Mouse (Mus musculus) embryonic facial prominence, embryonic 12.5 days (tissue): ENCODE measurements around the gene Ntmt1. TPM values are rescaled to one million over a fixed set of nuclear protein-coding genes. Genes with fewer than 3 reads are reported as not detected.

Experiments used
- ATAC-seq: fragments of 200-750 bp; cut with Nextera tagmentation; 2 replicates; pipeline ENCODE4 v1.8.0; 2017; ENCODE audit not compliant: insufficient number of reproducible peaks, insufficient read depth, low FRiP score, low TSS enrichment
- H3K27ac ChIP-seq: fragments of 300-500 bp; sonication (generic); 2 replicates; pipeline ENCODE4 v1.5.1; 2016; ENCODE audit warnings: mild to moderate bottlenecking
- H3K27me3 ChIP-seq: fragments of 300-500 bp; sonication (generic); 2 replicates; pipeline ENCODE4 v1.6.1; 2016; ENCODE audit warnings: mild to moderate bottlenecking, moderate library complexity
- H3K36me3 ChIP-seq: fragments of 300-500 bp; sonication (generic); 2 replicates; pipeline ENCODE4 v1.6.1; 2016; ENCODE audit warnings: mild to moderate bottlenecking
- H3K4me1 ChIP-seq: fragments of 300-500 bp; sonication (generic); 2 replicates; pipeline ENCODE4 v1.6.1; 2016
- H3K4me2 ChIP-seq: fragments of 300-500 bp; sonication (generic); replicated peaks from 2 replicates; pipeline ENCODE4 v1.6.1; 2016; ENCODE audit warnings: mild to moderate bottlenecking, moderate library complexity
- H3K4me3 ChIP-seq: fragments of 300-500 bp; sonication (generic); 2 replicates; pipeline ENCODE4 v1.5.1; 2016; ENCODE audit warnings: mild to moderate bottlenecking
- H3K9ac ChIP-seq: fragments of 300-500 bp; sonication (generic); 2 replicates; pipeline ENCODE4 v1.6.1; 2016; ENCODE audit warnings: mild to moderate bottlenecking, moderate library complexity
- H3K9me3 ChIP-seq: fragments of 300-500 bp; sonication (generic); 2 replicates; pipeline ENCODE4 v1.6.1; 2016; ENCODE audit warnings: mild to moderate bottlenecking, moderate library complexity
- WGBS: fragments of 180-500 bp; shearing (Covaris S2); methylation state at CpG from one replicate; pipeline ENCODE4 v1.1.7; 2016; 5-methylcytosine and 5-hydroxymethylcytosine counted together
- polyA plus RNA-seq: library from polyadenylated mRNA; unstranded; fragments of >200 nt; fragmentation: Nextera tagmentation; extraction: Ambion mirVana; gene quantifications from 2 replicates; pipeline ENCODE4 v1.2.1, GENCODE M21; 2016

Ntmt1 gene
- polyA plus RNA-seq, 1 experiment from 2014 or later = 105 TPM

GRCm38 (mm10) chr2:30771806-30772460 lies 35.7 kb upstream of the Ntmt1 start:
- H3K4me2 ChIP-seq = peak overlapping the region; percentile 88
- WGBS = 5% methylated on average over 19 of the region's 19 CpGs
- H3K27ac ChIP-seq = peak overlapping the region; percentile 85
- H3K36me3 ChIP-seq = no peaks in the 10 kb centered on the region
- H3K27me3 ChIP-seq = no peaks in the 10 kb centered on the region
- H3K9me3 ChIP-seq = no peaks in the 10 kb centered on the region
- H3K4me3 ChIP-seq = peak overlapping the region; percentile 45
- H3K4me1 ChIP-seq = peaks cover 28% of the 10 kb centered on the region
- peak overlapping the region; percentile 65 for H3K9ac ChIP-seq
- ATAC-seq = 0 out of 2 replicates have a peak, but pooled peaks have one; percentile 28

GRCm38 (mm10) chr2:30772581-30773312 lies 34.9 kb upstream of the Ntmt1 start:
- Histone ChIP-seq H3K4me2 (0 out of 2 replicates have a peak overlapping the region, but pooled peaks have one; percentile 88), H3K9ac (no peak overlapping the region), H3K36me3 (no peaks in the 10 kb centered on the region), H3K27me3 (no peaks in the 10 kb centered on the region), H3K4me1 (peaks cover 22% of the 10 kb centered on the region), H3K4me3 (no peak overlapping the region), H3K27ac (peak overlapping the region; percentile 85), H3K9me3 (no peaks in the 10 kb centered on the region)
- no peak for ATAC-seq
- WGBS = 39% methylated on average over 15 of the region's 15 CpGs

DNA sequence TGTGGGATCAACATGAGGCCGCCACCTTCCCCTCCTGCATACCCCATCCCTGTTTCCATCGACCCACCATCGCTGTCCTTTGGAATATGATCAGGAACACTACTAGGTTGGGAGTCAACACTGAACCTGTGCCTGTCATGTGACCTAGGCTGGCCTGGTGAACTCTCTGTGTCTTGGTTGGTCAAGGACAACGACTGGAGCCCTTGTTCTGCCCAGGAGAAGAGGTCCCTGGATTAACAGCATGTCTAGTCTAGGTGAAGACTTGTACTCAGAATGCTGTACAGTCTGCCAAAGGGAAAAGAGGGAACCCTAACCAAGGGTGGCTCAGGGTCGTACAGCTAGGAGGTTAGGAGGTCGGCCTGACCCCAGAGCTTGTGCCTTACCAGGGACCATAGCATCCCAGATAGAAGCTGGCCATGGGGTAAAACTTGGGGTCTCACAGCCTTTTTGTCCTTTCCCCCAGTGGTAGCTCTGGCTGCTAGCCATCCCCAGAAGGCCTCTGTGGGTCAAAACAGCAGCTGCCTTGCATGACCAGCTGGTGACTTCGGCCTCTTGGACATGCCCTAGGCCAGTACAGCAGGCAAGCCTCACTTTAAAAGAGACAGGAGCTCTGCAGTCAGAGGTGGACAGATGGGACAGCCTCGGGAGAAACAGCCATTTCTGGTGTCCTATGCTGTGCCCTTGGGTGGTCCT lies 34.2 kb upstream of the Ntmt1 start:
- Histone ChIP-seq H3K4me3 (no peak overlapping the region), H3K36me3 (no peaks in the 10 kb centered on the region), H3K27me3 (no peaks in the 10 kb centered on the region), H3K9me3 (no peaks in the 10 kb centered on the region), H3K9ac (no peak overlapping the region), H3K4me2 (no peak overlapping the region), H3K27ac (peak overlapping the region; percentile 30; the same call in 1 of the 2 replicates), H3K4me1 (peaks cover 21% of the 10 kb centered on the region)
- WGBS = 84% methylated on average over 8 of the region's 8 CpGs
- no peak for ATAC-seq

GRCm38 (mm10) chr2:30775955-30776354 lies 31.7 kb upstream of the Ntmt1 start:
- H3K4me2 ChIP-seq = no peak overlapping the region
- H3K9me3 ChIP-seq = no peaks in the 10 kb centered on the region
- no peak for ATAC-seq
- 60% methylated on average over 3 of the region's 3 CpGs for WGBS
- peaks cover 28% of the 10 kb centered on the region for H3K4me1 ChIP-seq
- H3K9ac ChIP-seq = no peak overlapping the region
- H3K4me3 ChIP-seq = no peak overlapping the region
- no peaks in the 10 kb centered on the region for H3K36me3 ChIP-seq
- H3K27ac ChIP-seq = no peak overlapping the region
- H3K27me3 ChIP-seq = no peaks in the 10 kb centered on the region

DNA sequence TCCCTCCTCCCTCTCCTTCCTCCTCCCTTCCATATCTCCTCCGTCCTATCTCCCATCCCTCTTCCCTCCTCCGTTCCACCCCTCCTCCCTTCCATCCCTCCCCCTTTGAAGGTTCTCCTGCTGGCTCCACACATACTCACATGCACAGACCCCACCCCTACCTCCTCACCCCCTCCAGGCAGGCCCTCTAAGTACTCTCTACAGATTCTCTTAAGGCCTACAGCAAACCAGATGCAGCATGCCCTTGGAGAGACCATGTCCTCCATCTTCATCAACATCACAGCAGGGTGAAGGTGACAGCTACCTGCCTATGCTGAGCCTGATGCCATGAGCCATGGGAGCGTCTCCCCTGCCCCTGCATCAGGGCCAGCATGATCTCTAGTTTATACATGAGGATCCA lies 30.4 kb upstream of the Ntmt1 start:
- Histone ChIP-seq H3K36me3 (no peaks in the 10 kb centered on the region), H3K4me1 (peaks cover 16% of the 10 kb centered on the region), H3K27ac (no peak overlapping the region), H3K9me3 (no peaks in the 10 kb centered on the region), H3K4me2 (no peak overlapping the region), H3K4me3 (no peak overlapping the region), H3K27me3 (no peaks in the 10 kb centered on the region), H3K9ac (no peak overlapping the region)
- 68% methylated on average over 3 of the region's 3 CpGs for WGBS
- ATAC-seq = no peak

DNA sequence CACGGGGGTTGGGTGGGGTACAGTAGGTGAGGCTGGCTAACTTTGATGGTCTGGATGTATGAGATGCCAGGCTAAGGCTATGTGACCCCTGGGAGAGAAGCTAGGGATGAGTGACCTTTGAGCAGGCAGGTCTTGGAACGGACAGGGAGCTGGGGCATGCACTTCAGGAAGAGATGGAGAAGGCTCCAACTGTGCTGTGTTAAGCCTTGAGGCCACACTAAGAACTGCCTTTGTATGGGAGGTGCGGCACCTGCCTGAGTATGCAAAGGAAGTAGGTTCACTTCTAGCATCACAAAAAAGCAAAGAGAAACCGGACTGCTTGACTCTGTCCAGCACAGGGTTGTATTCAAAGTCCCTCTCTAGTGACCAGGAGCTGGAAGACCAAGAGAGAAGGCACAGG lies 29.4 kb upstream of the Ntmt1 start:
- no peaks in the 10 kb centered on the region for H3K9me3 ChIP-seq
- no peak overlapping the region for H3K9ac ChIP-seq
- ATAC-seq = no peak
- no peak overlapping the region for H3K4me2 ChIP-seq
- peaks cover 11% of the 10 kb centered on the region; the same call in 1 of the 2 replicates for H3K4me1 ChIP-seq
- no peaks in the 10 kb centered on the region for H3K27me3 ChIP-seq
- 66% methylated on average over 4 of the region's 4 CpGs for whole genome bisulfite sequencing
- no peaks in the 10 kb centered on the region for H3K36me3 ChIP-seq
- H3K4me3 ChIP-seq = no peak overlapping the region
- no peak overlapping the region for H3K27ac ChIP-seq

DNA sequence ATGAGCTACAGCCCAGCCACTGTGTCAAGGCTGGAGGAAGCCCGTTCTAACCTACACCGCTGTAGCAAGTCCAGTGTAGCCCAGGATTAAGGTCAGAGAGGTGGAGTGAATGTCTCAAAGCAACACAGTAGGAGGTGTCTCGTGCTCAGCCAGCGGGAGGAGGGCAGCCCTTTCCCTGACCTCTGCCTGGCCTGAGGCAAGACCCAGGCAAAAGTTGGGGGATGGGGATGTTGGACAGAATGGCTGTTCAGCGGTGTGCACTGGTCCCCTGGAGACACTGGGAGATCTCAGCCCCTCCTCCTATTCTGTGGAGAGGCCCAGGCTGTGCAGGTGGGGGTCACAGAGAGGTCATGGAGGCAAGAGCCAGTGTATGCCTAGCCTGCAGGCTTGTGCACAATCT lies 28.4 kb upstream of the Ntmt1 start:
- Histone ChIP-seq H3K4me2 (no peak overlapping the region), H3K4me1 (peaks cover 20% of the 10 kb centered on the region), H3K36me3 (no peaks in the 10 kb centered on the region), H3K27me3 (no peaks in the 10 kb centered on the region), H3K4me3 (no peak overlapping the region), H3K9ac (no peak overlapping the region), H3K9me3 (no peaks in the 10 kb centered on the region), H3K27ac (no peak overlapping the region)
- 1% methylated on average over 5 of the region's 5 CpGs for WGBS
- ATAC-seq = peak; percentile 12; the same call in 1 of the 2 replicates

GRCm38 (mm10) chr2:30782312-30783290 lies 25.0 kb upstream of the Ntmt1 start:
- Histone ChIP-seq H3K4me2 (peak overlapping the region; percentile 43), H3K27ac (peak overlapping the region; percentile 92), H3K4me3 (no peak overlapping the region), H3K9ac (peak overlapping the region; percentile 39; the same call in 1 of the 2 replicates), H3K36me3 (no peaks in the 10 kb centered on the region), H3K9me3 (no peaks in the 10 kb centered on the region), H3K27me3 (no peaks in the 10 kb centered on the region), H3K4me1 (peaks cover 51% of the 10 kb centered on the region)
- no peak for ATAC-seq
- WGBS = 67% methylated on average over 8 of the region's 8 CpGs

- H3K27ac ChIP-seq = peak overlapping the region; percentile 92
- peak; percentile 1; the same call in 1 of the 2 replicates for ATAC-seq
- peak overlapping the region; percentile 43 for H3K4me2 ChIP-seq
- H3K9ac ChIP-seq = peak overlapping the region; percentile 39; the same call in 1 of the 2 replicates
- no peak overlapping the region for H3K4me3 ChIP-seq
- no peaks in the 10 kb centered on the region for H3K36me3 ChIP-seq
- H3K27me3 ChIP-seq = no peaks in the 10 kb centered on the region
- no peaks in the 10 kb centered on the region for H3K9me3 ChIP-seq
- H3K4me1 ChIP-seq = peaks cover 53% of the 10 kb centered on the region
- 0% methylated on average over 5 of the region's 13 CpGs for WGBS
These were observed 24.3 kb upstream of the Ntmt1 start for GRCm38 (mm10) chr2:30783346-30783745.

DNA sequence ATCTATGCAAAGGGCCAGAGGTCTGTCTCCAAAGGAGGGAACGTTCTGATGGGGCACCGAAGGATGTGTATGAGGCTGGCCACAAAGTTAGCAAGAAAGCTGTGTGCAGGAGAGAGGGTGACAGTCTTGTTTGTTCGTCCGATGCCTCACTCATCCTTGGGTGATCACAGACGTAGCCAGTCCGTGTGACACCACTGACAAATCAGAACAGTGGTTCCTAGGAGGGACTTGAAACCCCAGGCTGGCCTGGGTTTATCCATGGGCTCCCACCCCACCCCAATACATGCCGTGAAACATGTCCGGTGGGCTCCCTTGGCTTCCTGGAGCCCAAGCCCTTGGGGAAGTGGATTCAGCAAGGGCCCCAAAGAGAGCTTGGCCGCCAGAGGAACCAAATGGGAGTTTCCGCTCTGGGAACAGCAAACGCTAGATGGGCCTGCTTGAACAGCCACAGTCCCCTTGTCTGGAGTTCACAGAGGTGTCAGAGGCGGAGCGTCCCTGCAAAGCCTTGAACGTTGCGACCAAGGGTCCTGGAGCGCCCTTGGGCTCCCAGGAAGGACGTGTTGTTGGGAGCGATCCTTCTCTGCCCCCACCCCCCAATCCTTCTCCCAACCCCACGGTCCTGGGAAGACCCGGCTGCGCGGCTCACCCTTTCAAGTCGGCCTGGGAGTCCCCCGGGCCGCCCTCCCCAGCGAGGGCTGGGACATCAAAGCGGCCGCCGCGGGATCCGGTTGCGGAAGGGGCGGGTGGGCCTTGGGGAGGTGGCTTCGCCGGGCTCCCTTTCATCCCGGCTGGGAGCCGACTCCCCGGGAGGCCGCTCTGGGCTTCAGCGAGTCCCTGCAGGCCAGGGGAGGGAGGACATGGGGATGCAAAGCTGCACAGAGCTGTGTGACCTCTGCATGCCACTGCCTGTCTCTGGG lies 23.3 kb upstream of the Ntmt1 start:
- ATAC-seq = peak; percentile 49; the same call in 1 of the 2 replicates
- no peaks in the 10 kb centered on the region for H3K36me3 ChIP-seq
- H3K4me1 ChIP-seq = peaks cover 51% of the 10 kb centered on the region
- no peaks in the 10 kb centered on the region for H3K27me3 ChIP-seq
- peak overlapping the region; percentile 92 for H3K27ac ChIP-seq
- H3K9me3 ChIP-seq = no peaks in the 10 kb centered on the region
- 10% methylated on average over 39 of the region's 40 CpGs for WGBS
- peak overlapping the region; percentile 36 for H3K9ac ChIP-seq
- peak overlapping the region; percentile 9 for H3K4me3 ChIP-seq
- peak overlapping the region; percentile 47 for H3K4me2 ChIP-seq
